Mouse (Mus musculus) megakaryocyte progenitor cell, adult 5-6 weeks (primary cell): ENCODE results near the gene Romo1. TPM values are rescaled to one million over a fixed set of nuclear protein-coding genes. Genes with fewer than 3 reads are reported as not detected.
A peak's percentile ranks its signal among the peaks of the same experiment; 100 is the strongest.
"Not testable (repeated sequence)": the region's sequence is repeated elsewhere in the genome, so short reads cannot be mapped to it uniquely, and the experiment has no call there.

Source experiments
- ATAC-seq: replicated peaks from 2 replicates; pipeline ENCODE4 v1.8.0; 2016; ENCODE audit warnings: mild to moderate bottlenecking, moderate TSS enrichment, inconsistent platforms; ENCODE audit not compliant: poor library complexity
- total RNA-seq, 2 experiments: library from RNA; stranded (forward) in 1 of 2; stranded (reverse) in 1 of 2; fragments of 157-497, 149-512 nt in 1 of 2; fragments of 200-1000 nt in 1 of 2; gene quantifications; 2 replicates each; pipeline versions ENCODE4 v1.2.3 to v1.2.4; 2015 to 2017

Gene Romo1
- total RNA-seq, 2 experiments from 2014 or later = 27.2 to 134 TPM

- ATAC-seq = peak; percentile 55
Observed at GRCm38 (mm10) chr2:156179046-156179795, 35.4 kb downstream of the Romo1 start.

DNA sequence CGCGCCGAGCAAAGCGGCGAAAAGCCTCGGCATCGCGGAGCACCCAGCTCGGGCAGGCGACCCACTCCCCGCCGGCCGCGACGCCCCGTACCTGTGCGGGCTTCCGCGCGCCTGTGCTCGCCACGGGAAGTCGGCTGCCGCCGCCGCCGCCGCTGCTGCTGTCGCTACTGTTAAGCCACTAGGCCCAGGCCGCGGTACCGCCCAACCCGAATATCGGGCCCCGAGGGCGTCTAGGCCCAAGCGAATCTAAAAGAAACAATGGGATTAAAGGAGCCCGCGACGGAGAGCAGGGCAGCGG lies 35.9 kb downstream of the Romo1 start:
- no peak for ATAC-seq

GRCm38 (mm10) chr2:156180094-156180821 lies 36.4 kb downstream of the Romo1 start, which contains the start of gene Rbm39:
Gene Rbm39 (minus strand): TSS chr2:156180238.
- ATAC-seq = peak; percentile 88

GRCm38 (mm10) chr2:156180824-156181590 lies 37.2 kb downstream of the Romo1 start:
- no peak for ATAC-seq

DNA sequence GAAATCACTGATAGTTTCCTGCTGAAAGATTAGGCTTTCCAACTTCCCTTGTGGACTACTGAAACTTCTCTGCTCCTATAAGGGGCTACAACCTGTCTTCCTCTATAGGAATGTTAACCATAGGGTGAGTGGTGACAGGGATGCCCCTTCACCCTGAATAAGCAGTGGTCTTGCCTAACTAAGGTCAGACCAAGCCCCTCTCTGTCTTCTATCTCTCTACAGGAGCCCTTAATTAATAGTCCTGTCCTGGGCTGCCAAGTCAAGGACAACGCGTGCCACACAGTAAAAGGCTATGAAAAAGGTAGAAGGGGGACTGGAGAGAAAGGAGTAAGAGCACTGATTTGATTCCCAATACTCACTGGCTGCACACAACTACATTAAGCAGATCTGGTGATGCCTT lies 37.8 kb downstream of the Romo1 start:
- no peak for ATAC-seq

DNA sequence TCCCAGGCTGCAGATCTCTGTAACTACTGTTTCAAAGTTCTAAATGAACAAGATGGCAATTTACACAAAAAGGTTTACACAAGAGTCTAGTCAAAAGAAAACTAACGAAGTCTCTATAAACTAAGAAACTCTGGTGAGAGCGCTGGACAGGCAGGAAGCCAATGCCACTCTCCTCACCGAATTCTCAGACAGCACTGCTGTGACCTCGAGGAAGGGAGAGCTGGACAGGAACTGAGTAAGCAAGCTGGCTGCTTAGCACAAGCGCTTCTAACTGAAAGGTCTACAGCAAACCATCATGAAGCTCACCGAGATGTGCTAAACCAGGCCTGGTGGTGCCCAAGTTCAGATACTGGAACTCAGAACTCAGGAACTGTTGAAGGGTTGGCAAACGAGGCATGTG lies 45.4 kb downstream of the Romo1 start:
- ATAC-seq = not testable (repeated sequence)

- ATAC-seq = peak; percentile 92
Observed at GRCm38 (mm10) chr2:156190004-156190896, 46.4 kb downstream of the Romo1 start.

DNA sequence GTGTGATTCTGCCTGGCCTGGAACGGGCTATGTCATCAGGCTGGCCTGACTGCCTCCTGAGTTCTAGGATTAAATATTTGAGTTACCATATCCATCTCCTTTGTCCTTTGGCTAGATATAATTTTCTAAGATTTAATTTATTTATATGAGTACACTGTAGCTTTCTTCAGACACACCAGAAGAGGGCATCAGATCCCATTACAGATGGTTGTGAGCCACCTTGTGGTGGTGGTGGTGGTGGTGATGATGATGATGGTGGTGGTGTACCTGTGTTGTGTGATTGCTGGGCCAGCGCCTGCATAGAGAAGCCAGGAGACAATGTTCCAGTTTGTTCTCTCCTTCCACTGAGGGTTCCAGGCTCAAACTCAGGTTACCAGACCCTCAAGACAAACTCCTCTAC lies 47.7 kb downstream of the Romo1 start:
- no peak for ATAC-seq

GRCm38 (mm10) chr2:156192068-156192467 lies 48.2 kb downstream of the Romo1 start:
- no peak for ATAC-seq

GRCm38 (mm10) chr2:156193066-156193862 lies 49.4 kb downstream of the Romo1 start:
- no peak for ATAC-seq

GRCm38 (mm10) chr2:156194571-156194970 lies 50.7 kb downstream of the Romo1 start:
- ATAC-seq = no peak

Other genes starting within 250 kb of the Romo1 start
- 39.6 and 40.4 TPM in 2 replicates for gene Uqcc1, start 213.7 kb upstream of the Romo1 start, total RNA-seq (2015)
- gene Uqcc1, start 213.7 kb upstream of the Romo1 start, total RNA-seq (2017) = 51.5 and 55.1 TPM in 2 replicates
- not detected in 2 replicates for gene Gm15557, start 203.3 kb upstream of the Romo1 start, total RNA-seq (2015)
- gene Gm15557, start 203.3 kb upstream of the Romo1 start, total RNA-seq (2017) = not detected in 2 replicates
- not detected in 2 replicates for gene Gdf5, start 198.7 kb upstream of the Romo1 start, total RNA-seq (2015)
- not detected in 2 replicates for gene Gdf5, start 198.7 kb upstream of the Romo1 start, total RNA-seq (2017)
- 9.6 and 12.7 TPM in 2 replicates for gene Cep250, start 187.6 kb upstream of the Romo1 start, total RNA-seq (2015)
- 30.7 and 44.6 TPM in 2 replicates for gene Cep250, start 187.6 kb upstream of the Romo1 start, total RNA-seq (2017)
- 0.10 and 0.74 TPM in 2 replicates for gene 6430550D23Rik, start 136.1 kb upstream of the Romo1 start, total RNA-seq (2015)
- gene 6430550D23Rik, start 136.1 kb upstream of the Romo1 start, total RNA-seq (2017) = 0.20 and 0.92 TPM in 2 replicates
- gene Ergic3, start 136.0 kb upstream of the Romo1 start, total RNA-seq (2015) = 206 and 246 TPM in 2 replicates
- 65.3 and 76.8 TPM in 2 replicates for gene Ergic3, start 136.0 kb upstream of the Romo1 start, total RNA-seq (2017)
- not detected in 2 replicates for gene Fer1l4, start 91.1 kb upstream of the Romo1 start, total RNA-seq (2015)
- gene Fer1l4, start 91.1 kb upstream of the Romo1 start, total RNA-seq (2017) = not detected in 2 replicates
- 1.3 and 1.7 TPM in 2 replicates for gene Spag4, start 78.9 kb upstream of the Romo1 start, total RNA-seq (2015)
- 2.6 and 3.3 TPM in 2 replicates for gene Spag4, start 78.9 kb upstream of the Romo1 start, total RNA-seq (2017)
- 36.8 and 39.2 TPM in 2 replicates for gene Cpne1, start 32.1 kb upstream of the Romo1 start, total RNA-seq (2015)
- 22.1 and 26.1 TPM in 2 replicates for gene Cpne1, start 32.1 kb upstream of the Romo1 start, total RNA-seq (2017)
- gene Rbm12, start 32.1 kb upstream of the Romo1 start, total RNA-seq (2015) = 34.4 and 44.8 TPM in 2 replicates
- gene Rbm12, start 32.1 kb upstream of the Romo1 start, total RNA-seq (2017) = 33.6 and 59.0 TPM in 2 replicates
- 1.6 and 6.4 TPM in 2 replicates for gene Gm28036, start 16.9 kb upstream of the Romo1 start, total RNA-seq (2015)
- gene Gm28036, start 16.9 kb upstream of the Romo1 start, total RNA-seq (2017) = 23.1 and 25.5 TPM in 2 replicates
- gene Nfs1, start 147 bp downstream of the Romo1 start, total RNA-seq (2015) = 54.3 and 71.4 TPM in 2 replicates
- 32.4 and 35.0 TPM in 2 replicates for gene Nfs1, start 147 bp downstream of the Romo1 start, total RNA-seq (2017)
- 515 and 549 TPM in 2 replicates for gene Rbm39, start 36.2 kb downstream of the Romo1 start, total RNA-seq (2015)
- gene Rbm39, start 36.2 kb downstream of the Romo1 start, total RNA-seq (2017) = 502 and 605 TPM in 2 replicates
- gene Phf20, start 52.4 kb downstream of the Romo1 start, total RNA-seq (2015) = 42.8 and 46.8 TPM in 2 replicates
- 53.8 and 61.2 TPM in 2 replicates for gene Phf20, start 52.4 kb downstream of the Romo1 start, total RNA-seq (2017)
- 2.7 TPM in 2 replicates for gene Cnbd2, start 168.3 kb downstream of the Romo1 start, total RNA-seq (2015)
- 3.6 and 4.9 TPM in 2 replicates for gene Cnbd2, start 168.3 kb downstream of the Romo1 start, total RNA-seq (2017)
- 1.8 and 4.2 TPM in 2 replicates for gene Scand1, start 168.7 kb downstream of the Romo1 start, total RNA-seq (2015)
- gene Scand1, start 168.7 kb downstream of the Romo1 start, total RNA-seq (2017) = 5.6 and 17.2 TPM in 2 replicates